Mouse (Mus musculus) bone marrow macrophage, adult 2 months (primary cell): ENCODE data around the gene Ncf4.

Experiments
- CTCF ChIP-seq: IDR thresholded peaks from 2 replicates; pipeline ENCODE4 v1.5.1; 2012; ENCODE audit warnings: low read depth, mild to moderate bottlenecking, low read length, moderate library complexity
- POLR2A ChIP-seq: IDR thresholded peaks from 2 replicates; pipeline ENCODE4 v1.6.1; 2012; ENCODE audit warnings: mild to moderate bottlenecking, low read depth, low read length, borderline replicate concordance

- TF ChIP-seq CTCF (no peak), POLR2A (no peak)
Observed at GRCm38 (mm10) chr15:78204053-78204847, 40.4 kb upstream of the Ncf4 start.
